Mouse (Mus musculus) megakaryocyte progenitor cell, adult 5-6 weeks (primary cell): Measurements from ENCODE around the gene Mgat4a. TPM values are rescaled to one million over a fixed set of nuclear protein-coding genes. Genes with fewer than 3 reads are reported as not detected.

Experiments used
- ATAC-seq: replicated peaks from 2 replicates; pipeline ENCODE4 v1.8.0; 2016; ENCODE audit warnings: mild to moderate bottlenecking, moderate TSS enrichment, inconsistent platforms; ENCODE audit not compliant: poor library complexity
- total RNA-seq, 2 experiments: library from RNA; stranded (forward) in 1 of 2; stranded (reverse) in 1 of 2; fragments of 157-497, 149-512 nt in 1 of 2; fragments of 200-1000 nt in 1 of 2; gene quantifications; 2 replicates each; pipeline versions ENCODE4 v1.2.3 to v1.2.4; 2015 to 2017

Gene Mgat4a
- total RNA-seq, 2 experiments from 2014 or later = 10.9 to 29.5 TPM

DNA sequence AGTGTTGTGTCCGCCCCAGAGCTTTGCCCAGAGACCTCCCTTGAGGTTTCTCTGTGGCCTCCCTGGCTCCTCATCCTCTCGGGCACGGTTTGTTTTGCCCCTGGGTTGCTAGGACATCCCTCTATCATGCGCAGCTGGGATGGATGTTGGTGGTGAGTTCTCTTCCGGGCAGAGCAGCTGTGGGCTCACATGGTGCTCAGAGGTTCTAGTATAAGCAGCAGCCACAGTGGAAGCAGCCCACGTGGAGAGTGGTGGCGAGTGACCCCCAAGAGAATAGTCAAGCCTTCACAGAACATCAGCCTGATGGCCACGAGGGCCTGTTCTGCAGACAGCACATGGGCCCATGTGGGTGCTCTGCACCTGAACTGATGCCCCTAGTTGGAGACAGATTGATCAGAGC is 133.6 kb downstream of the Mgat4a start:
- no peak for ATAC-seq

DNA sequence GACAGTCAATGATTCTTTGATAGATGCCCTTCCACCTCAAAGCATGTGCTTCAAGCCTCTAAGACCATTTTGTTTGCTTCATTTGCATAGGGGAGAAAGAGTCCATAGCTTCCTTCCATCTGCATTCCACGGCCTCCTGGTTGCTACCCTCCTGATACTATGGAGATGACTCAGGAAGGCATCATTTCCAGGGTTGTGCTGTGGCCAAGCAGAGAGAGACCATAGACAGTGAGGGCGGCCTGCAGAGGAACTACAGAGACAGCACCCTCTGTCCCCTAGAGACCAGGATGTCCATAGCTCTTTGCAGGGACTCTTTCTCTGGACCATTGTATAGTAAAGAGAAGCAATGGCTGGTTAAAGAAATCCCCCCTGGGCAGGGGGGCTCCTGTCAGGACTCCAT is 135.7 kb downstream of the Mgat4a start:
- no peak for ATAC-seq

- ATAC-seq = peak; percentile 94
Observed at GRCm38 (mm10) chr1:37401687-37402086, 139.1 kb downstream of the Mgat4a start.

DNA sequence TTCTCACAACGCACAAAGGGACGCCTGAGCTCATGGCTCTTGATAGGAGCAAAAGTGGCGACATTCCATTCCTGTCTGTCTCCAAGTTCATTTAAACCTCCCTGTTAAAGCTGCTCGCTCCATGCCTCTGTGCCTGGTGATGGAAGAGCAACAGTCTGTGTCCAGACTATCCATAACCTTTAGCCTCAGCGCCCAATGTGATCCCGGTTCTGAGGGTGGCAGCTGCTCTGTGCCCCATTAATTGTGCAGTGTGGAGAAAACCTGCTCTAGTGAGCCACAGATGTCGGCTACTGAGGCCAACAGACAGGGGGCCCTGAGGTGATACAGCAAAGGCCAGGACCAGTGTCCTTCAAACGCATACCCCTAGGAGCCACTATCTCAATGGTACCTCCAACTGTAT is 141.1 kb downstream of the Mgat4a start:
- ATAC-seq = no peak

DNA sequence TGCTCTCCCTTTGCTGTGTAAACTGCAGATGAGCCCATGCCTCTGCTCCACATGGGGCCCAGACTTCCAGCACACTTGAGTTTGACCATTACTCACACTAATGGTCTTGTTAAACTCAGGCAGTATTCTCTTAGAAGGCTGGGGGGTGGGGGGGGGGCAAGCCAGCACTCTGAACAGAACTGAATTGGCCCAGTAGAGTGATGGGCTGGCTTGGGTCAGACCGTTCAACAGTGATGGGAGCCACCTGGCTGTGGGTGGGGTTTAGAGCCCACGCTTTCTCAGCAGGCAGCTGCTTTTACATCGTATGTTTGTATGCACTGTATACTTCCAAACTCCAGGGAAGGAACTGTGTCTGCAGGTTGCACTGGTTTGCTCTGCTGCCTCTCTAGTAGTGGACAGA is 141.9 kb downstream of the Mgat4a start:
- ATAC-seq = no peak

GRCm38 (mm10) chr1:37396481-37396880 is 144.3 kb downstream of the Mgat4a start:
- no peak for ATAC-seq

DNA sequence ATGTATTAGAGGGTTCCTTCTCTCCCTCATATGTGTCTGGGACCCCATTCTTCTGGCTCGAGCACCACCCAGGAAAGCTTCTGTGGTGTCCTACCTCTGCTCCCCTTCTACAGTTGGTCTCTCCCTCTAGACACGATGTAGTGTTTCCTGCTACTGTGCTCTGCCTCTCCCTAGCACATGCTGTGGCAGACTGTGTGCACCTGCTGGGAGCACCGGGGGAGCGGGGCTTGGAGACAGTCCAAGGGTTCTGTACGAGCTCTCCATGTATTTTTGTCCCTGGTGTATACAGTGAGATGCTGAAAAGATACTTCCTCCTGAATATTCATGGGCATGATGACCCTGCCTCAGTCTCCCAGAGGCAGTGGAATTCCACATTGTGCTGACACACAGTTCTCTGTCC is 147.6 kb downstream of the Mgat4a start:
- no peak for ATAC-seq

Other genes starting within 250 kb of the Mgat4a start
- gene Inpp4a, start 241.2 kb downstream of the Mgat4a start, total RNA-seq (2015) = 9.5 and 10.0 TPM in 2 replicates
- 4.2 and 8.5 TPM in 2 replicates for gene Inpp4a, start 241.2 kb downstream of the Mgat4a start, total RNA-seq (2017)
- 84.4 and 88.5 TPM in 2 replicates for gene Coa5, start 110.9 kb downstream of the Mgat4a start, total RNA-seq (2015)
- 61.6 and 68.1 TPM in 2 replicates for gene Coa5, start 110.9 kb downstream of the Mgat4a start, total RNA-seq (2017)
- 79.2 and 90.5 TPM in 2 replicates for gene Unc50, start 110.9 kb downstream of the Mgat4a start, total RNA-seq (2015)
- gene Unc50, start 110.9 kb downstream of the Mgat4a start, total RNA-seq (2017) = 51.2 and 55.2 TPM in 2 replicates
- gene 2010300C02Rik, start 179.1 kb upstream of the Mgat4a start, total RNA-seq (2015) = 0.05 and 0.39 TPM in 2 replicates
- 0.14 and 0.17 TPM in 2 replicates for gene 2010300C02Rik, start 179.1 kb upstream of the Mgat4a start, total RNA-seq (2017)